Mouse (Mus musculus): ENCODE results near the gene Pelo. TPM values are rescaled to one million over a fixed set of nuclear protein-coding genes. Genes with fewer than 3 reads are reported as not detected.
A peak's percentile ranks its signal among the peaks of the same experiment; 100 is the strongest.

Pelo gene
- 6.7 TPM in 2 replicates for polyA plus RNA-seq (2015; fragmentation: Nextera tagmentation; extraction: Ambion mirVana)

DNA sequence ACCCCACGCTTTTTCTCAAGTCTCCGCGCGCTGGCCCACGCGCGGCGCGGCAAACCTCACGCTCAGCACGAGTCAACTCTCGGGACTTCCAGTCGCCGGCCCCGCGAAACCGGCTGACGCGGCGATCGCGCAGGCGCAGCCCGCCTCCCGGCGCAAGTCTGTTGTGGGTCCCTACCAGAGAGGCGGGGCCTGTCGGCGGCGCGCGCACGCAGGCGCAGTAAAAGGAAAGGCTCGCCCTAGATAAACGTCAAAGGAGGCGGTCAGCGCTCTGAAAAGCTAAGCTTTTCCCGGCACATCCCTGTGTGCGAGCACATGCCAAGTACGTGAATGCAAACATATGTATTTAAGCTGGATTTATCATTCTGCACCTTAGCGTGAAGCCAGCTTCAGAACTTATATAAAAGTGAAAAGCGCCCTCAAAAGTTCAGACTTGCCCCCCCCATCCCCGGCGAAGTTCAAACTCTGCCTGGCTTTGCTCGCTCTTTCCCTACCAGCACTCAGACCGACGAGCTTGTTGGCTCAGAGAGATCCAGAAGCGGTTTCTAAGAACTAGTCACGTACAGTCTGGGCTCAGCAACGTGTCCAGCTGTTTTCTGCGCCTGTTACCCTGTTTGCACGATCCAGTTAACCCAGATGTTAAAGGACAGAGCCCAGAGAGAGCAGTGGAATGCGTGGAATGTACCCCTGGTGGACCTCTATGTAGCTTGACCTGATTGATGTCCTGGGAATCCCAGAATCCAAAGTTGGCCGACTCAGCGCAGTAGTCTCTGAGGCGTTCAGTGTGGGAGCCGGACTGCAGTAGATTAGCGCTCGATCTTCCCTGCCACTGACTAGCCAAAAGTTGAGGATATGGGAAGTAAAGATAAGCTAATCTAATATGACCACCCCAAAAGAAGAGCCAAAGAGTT lies at the start of gene Pelo:
Gene Pelo, minus strand, starts transcription at position 118 of the 908 bp plus-strand sequence.
- H3K9ac ChIP-seq (replicated peaks): peak within 1 kb of the TSS; percentile 74
- peaks cover 19% of the 10 kb centered on the region for H3K36me3 ChIP-seq
- H3K4me1 ChIP-seq: peaks cover 27% of the 10 kb centered on the region
- peak; percentile 97 for ATAC-seq (ENCODE audit: low FRiP score)
- no peaks in the 10 kb centered on the region for H3K27me3 ChIP-seq (replicated peaks)
- WGBS: under 1% methylated on average over 60 of the region's 60 CpGs
- peak within 1 kb of the TSS; percentile 97 for H3K4me2 ChIP-seq
- no peaks in the 10 kb centered on the region for H3K9me3 ChIP-seq (replicated peaks)
- H3K4me3 ChIP-seq (replicated peaks): peak within 1 kb of the TSS; percentile 68
- H3K27ac ChIP-seq (replicated peaks): peak within 1 kb of the TSS; percentile 72

DNA sequence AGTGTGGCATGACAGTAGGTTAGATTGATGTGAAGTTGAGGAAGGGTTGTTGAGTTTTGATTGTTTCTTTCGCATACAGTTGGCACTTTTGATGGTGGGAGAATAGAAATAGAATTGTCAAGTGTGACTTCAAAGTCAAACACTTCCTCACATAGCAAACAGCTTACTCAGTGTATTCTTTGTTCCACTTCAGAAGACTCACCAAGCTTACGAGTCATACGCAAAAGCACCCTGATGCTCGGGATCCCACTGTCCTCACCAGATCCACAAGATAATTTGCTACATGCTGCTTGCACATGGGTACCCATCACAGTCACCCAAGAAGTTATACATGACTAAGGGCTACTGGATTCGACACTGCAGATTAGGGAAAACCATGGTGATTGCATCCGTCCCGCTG lies 48.5 kb upstream of the Pelo start:
- H3K4me2 ChIP-seq: no peak overlapping the region
- H3K9me3 ChIP-seq (replicated peaks): no peaks in the 10 kb centered on the region
- WGBS: 91% methylated on average over 7 of the region's 7 CpGs
- ATAC-seq (ENCODE audit: low FRiP score): no peak
- H3K9ac ChIP-seq (replicated peaks): no peak overlapping the region
- H3K27ac ChIP-seq (replicated peaks): no peak overlapping the region
- H3K36me3 ChIP-seq: no peaks in the 10 kb centered on the region
- no peak overlapping the region for H3K4me3 ChIP-seq (replicated peaks)
- no peaks in the 10 kb centered on the region for H3K27me3 ChIP-seq (replicated peaks)
- no peaks in the 10 kb centered on the region for H3K4me1 ChIP-seq

DNA sequence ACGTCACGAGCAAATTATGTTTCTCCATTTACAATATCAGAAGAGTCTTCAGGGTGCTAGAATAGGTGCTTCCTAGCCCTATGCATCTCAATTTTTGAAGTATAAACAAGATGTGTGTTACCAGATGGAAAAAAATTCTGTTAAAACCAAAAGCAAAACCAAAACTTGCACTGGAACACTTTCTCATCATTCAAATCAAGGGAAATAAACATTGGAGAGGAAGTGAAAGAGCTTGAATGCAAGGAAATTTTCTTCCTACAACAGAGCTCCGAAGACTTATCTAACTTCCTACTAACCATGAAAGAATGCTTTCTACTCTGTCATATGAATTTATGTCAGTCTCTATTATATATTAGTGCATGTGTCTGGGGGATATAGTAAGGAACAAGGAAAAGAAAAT lies 46.8 kb upstream of the Pelo start:
- Histone ChIP-seq H3K9me3 (replicated peaks) (no peaks in the 10 kb centered on the region), H3K4me1 (no peaks in the 10 kb centered on the region), H3K9ac (replicated peaks) (no peak overlapping the region), H3K27ac (replicated peaks) (no peak overlapping the region), H3K27me3 (replicated peaks) (no peaks in the 10 kb centered on the region), H3K4me3 (replicated peaks) (no peak overlapping the region), H3K36me3 (no peaks in the 10 kb centered on the region), H3K4me2 (no peak overlapping the region)
- WGBS: 86% methylated on average over 3 of the region's 3 CpGs
- ATAC-seq (ENCODE audit: low FRiP score): no peak

DNA sequence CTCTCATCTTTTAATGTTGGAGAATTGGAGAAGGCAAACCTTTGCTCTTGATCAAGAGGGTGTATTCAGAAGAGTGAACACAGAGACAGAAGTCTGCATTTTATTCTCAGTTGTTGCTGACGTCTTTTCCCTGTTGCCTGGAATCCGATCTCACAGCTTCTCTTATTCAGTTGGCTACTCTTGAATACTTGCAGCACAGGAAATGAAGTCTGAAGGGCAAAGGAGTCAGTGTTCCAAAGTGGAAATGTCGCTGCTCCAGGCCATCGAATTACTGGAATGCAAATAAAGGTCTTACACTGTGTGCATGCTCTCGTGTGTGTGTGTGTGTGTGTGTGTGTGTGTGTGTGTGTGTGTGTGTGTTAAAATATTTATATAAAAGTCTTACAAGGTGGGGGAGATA lies 42.4 kb upstream of the Pelo start:
- WGBS: 45% methylated on average over 5 of the region's 5 CpGs
- Histone ChIP-seq H3K36me3 (no peaks in the 10 kb centered on the region), H3K4me3 (replicated peaks) (no peak overlapping the region), H3K27ac (replicated peaks) (no peak overlapping the region), H3K4me1 (no peaks in the 10 kb centered on the region), H3K4me2 (no peak overlapping the region), H3K9me3 (replicated peaks) (no peaks in the 10 kb centered on the region), H3K9ac (replicated peaks) (no peak overlapping the region), H3K27me3 (replicated peaks) (no peaks in the 10 kb centered on the region)
- ATAC-seq (ENCODE audit: low FRiP score): no peak

DNA sequence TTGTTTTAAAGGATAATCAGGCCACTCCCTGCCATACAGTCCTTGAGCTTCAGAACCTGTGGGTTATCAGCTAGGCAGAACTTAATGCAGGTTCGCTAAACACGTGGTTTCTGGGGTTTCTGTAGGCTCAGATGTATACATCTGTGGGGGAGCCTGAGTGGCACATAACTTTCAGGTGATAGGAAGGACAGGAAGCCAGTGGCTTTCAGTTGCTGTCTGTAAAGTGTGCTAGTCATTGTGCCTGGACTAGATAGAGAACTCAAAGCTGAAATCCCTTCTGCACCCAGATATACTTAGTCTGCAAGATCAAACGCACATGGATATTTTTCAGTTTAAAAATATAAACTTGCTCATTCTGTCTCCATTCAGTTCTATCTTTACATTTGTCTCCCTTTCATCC lies 41.4 kb upstream of the Pelo start:
- no peak overlapping the region for H3K4me3 ChIP-seq (replicated peaks)

DNA sequence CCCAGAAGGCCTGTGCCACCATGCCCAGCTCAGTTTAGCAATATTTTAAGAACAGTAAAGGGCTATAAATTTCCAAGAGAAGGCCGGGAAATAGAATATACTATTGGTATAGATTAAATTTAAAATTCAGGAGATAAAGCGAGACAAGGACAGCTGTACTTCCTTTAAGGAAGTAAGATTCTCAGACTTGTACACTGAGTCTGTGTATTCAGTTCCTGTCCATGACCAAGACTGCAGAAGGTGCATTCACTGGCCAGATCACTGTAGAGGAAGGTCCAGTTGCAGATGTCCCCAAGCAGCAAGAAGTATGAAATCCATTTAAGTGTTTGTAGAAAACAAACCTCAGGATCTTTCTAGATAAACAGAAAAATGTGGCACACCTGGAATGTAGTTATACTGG lies 40.0 kb upstream of the Pelo start:
- H3K36me3 ChIP-seq: no peaks in the 10 kb centered on the region
- H3K9me3 ChIP-seq (replicated peaks): no peaks in the 10 kb centered on the region
- H3K4me3 ChIP-seq (replicated peaks): no peak overlapping the region
- no peak overlapping the region for H3K9ac ChIP-seq (replicated peaks)
- H3K27me3 ChIP-seq (replicated peaks): no peaks in the 10 kb centered on the region
- ATAC-seq (ENCODE audit: low FRiP score): no peak
- WGBS: 87% methylated on average over 2 of the region's 2 CpGs
- no peak overlapping the region for H3K27ac ChIP-seq (replicated peaks)
- H3K4me2 ChIP-seq: no peak overlapping the region
- H3K4me1 ChIP-seq: no peaks in the 10 kb centered on the region

More for the DNA sequence above, 41.4 kb upstream of the Pelo start:
- Histone ChIP-seq H3K4me2 (no peak overlapping the region), H3K27ac (replicated peaks) (no peak overlapping the region), H3K9ac (replicated peaks) (no peak overlapping the region), H3K4me1 (no peaks in the 10 kb centered on the region), H3K9me3 (replicated peaks) (no peaks in the 10 kb centered on the region), H3K36me3 (no peaks in the 10 kb centered on the region), H3K27me3 (replicated peaks) (no peaks in the 10 kb centered on the region)
- 80% methylated on average over 3 of the region's 3 CpGs for WGBS
- ATAC-seq (ENCODE audit: low FRiP score): no peak

DNA sequence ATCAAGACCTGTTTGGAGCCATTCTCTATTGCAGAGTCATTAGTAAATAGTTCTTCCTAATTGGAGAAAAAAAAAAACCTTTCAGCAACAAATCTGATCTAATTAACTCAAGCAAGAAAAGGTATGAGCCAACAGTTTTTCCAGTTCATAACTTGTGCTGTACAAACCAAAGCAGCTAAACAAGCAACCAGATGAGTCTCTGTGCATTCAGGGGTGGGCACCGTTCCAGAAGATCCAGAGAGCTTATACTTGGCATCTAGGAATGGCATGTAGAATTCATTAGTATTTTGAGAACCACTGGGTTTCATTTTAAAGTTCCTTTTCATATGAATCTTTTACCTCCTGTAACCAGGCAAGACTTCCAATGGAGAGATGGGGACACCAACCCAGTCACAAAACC lies 37.8 kb upstream of the Pelo start:
- Histone ChIP-seq H3K4me2 (no peak overlapping the region), H3K36me3 (no peaks in the 10 kb centered on the region), H3K4me3 (replicated peaks) (no peak overlapping the region), H3K9me3 (replicated peaks) (no peaks in the 10 kb centered on the region), H3K27ac (replicated peaks) (no peak overlapping the region), H3K9ac (replicated peaks) (no peak overlapping the region), H3K4me1 (no peaks in the 10 kb centered on the region), H3K27me3 (replicated peaks) (no peaks in the 10 kb centered on the region)
- no peak for ATAC-seq (ENCODE audit: low FRiP score)
- WGBS: 95% methylated on average over 1 of the region's 1 CpGs

DNA sequence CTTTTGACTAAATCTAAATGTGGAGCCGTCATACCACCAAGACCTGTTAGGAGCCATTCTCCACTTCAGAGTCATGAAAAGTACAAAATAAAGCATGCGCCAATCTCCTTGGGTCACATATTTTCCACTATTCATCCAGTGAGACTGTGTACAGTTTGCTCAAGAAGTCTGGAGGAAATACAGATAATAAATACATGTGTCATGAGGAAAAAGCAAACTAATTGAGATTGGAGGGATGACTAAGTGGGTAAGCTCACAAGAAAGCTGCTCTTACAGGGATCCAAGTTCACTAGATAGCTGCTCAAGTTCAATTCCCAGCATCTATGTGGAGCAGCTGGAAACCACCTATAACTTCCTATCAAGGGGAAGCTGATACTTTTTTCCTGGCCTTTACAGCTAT lies 36.5 kb upstream of the Pelo start:
- Histone ChIP-seq H3K4me1 (no peaks in the 10 kb centered on the region), H3K27me3 (replicated peaks) (no peaks in the 10 kb centered on the region), H3K27ac (replicated peaks) (no peak overlapping the region), H3K9me3 (replicated peaks) (no peaks in the 10 kb centered on the region), H3K4me3 (replicated peaks) (no peak overlapping the region), H3K9ac (replicated peaks) (no peak overlapping the region), H3K4me2 (no peak overlapping the region), H3K36me3 (no peaks in the 10 kb centered on the region)
- 99% methylated on average over 2 of the region's 2 CpGs for WGBS
- no peak for ATAC-seq (ENCODE audit: low FRiP score)

DNA sequence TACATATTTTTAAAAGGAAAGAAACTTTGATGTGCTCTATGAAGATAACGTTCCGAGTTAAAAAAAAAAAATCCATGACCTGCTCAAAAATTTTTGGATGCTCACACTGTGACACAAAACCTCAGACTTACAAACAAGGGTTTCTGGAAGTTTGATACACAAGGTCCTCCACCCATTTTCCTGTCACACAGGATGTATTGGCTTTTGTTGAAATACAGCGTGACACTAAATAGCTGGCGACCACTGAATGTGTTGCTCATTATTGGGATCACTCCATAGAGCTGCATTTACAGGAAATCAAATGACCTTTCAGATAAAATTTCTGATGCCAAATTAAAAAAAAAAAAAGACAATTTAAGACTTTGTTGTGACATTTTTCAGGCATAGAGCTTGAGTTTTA lies 35.1 kb upstream of the Pelo start:
- no peak overlapping the region for H3K4me3 ChIP-seq (replicated peaks)
- H3K27me3 ChIP-seq (replicated peaks): no peaks in the 10 kb centered on the region
- WGBS: 92% methylated on average over 4 of the region's 4 CpGs
- no peaks in the 10 kb centered on the region for H3K36me3 ChIP-seq
- no peak overlapping the region for H3K9ac ChIP-seq (replicated peaks)
- no peak overlapping the region for H3K4me2 ChIP-seq
- no peak overlapping the region for H3K27ac ChIP-seq (replicated peaks)
- no peak for ATAC-seq (ENCODE audit: low FRiP score)
- H3K4me1 ChIP-seq: no peaks in the 10 kb centered on the region
- H3K9me3 ChIP-seq (replicated peaks): no peaks in the 10 kb centered on the region

DNA sequence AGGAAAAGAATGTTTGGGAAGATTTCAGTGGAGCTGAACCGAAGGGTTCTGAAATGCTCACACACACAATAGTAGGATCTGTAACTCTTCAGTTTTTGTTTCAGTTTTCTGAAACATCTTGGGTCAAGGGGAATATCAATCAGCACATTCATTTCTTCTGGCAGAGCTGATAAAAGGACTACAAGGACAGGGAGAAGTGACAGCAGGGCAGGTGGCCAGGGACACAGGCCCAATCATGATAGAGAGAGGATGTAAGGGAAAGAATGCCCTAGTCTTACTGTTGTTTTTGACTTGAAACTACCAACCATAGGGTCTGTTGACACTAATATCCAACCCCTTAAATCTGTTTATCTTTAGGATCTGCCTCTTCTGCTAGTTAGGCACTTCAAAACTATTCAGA lies 34.5 kb upstream of the Pelo start:
- no peak for ATAC-seq (ENCODE audit: low FRiP score)
- Histone ChIP-seq H3K27ac (replicated peaks) (no peak overlapping the region), H3K36me3 (no peaks in the 10 kb centered on the region), H3K4me1 (no peaks in the 10 kb centered on the region), H3K9ac (replicated peaks) (no peak overlapping the region), H3K27me3 (replicated peaks) (no peaks in the 10 kb centered on the region), H3K4me3 (replicated peaks) (no peak overlapping the region), H3K4me2 (no peak overlapping the region), H3K9me3 (replicated peaks) (no peaks in the 10 kb centered on the region)
- WGBS: 72% methylated on average over 1 of the region's 1 CpGs

DNA sequence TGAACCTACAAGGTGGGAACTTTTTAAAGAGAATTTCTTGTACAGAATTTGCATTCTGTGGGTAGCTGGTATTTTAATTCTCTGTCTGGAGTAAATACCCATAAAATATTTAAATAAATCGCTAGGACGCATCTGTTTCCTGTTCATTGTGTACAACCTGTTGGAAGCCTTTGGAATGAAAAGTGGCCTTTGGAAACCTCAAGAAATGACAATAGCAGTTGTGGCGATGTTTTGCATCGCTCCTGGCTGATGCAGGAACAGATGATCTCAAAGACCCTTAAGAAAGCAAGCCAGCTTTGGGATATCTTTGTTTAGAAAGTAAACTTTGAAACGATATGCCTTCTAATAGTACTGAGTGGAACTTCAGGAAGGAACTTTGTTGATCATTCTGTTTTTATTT lies 28.8 kb upstream of the Pelo start:
- H3K36me3 ChIP-seq: no peaks in the 10 kb centered on the region
- no peak overlapping the region for H3K9ac ChIP-seq (replicated peaks)
- WGBS: 59% methylated on average over 5 of the region's 5 CpGs
- no peak for ATAC-seq (ENCODE audit: low FRiP score)
- H3K27me3 ChIP-seq (replicated peaks): no peaks in the 10 kb centered on the region
- no peaks in the 10 kb centered on the region for H3K9me3 ChIP-seq (replicated peaks)
- no peak overlapping the region for H3K4me3 ChIP-seq (replicated peaks)
- no peak overlapping the region for H3K4me2 ChIP-seq
- H3K27ac ChIP-seq (replicated peaks): no peak overlapping the region
- H3K4me1 ChIP-seq: no peaks in the 10 kb centered on the region

DNA sequence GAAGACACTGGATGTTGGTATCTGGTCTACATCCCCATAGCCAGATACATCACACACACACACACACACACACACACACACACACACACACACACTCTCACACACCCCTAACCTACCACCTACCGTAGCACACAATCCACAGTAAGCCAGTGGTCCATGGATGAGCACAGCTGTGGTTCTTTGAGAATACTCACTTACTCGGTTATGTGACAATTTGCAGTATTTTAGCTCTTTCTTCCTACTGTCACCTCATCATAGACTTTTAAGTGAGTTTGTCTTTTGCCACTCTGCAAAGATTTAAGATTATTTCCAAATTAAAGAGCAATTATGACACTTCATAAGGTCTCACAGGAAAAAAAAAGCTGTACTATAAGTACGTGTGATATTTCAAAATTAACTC lies 28.2 kb upstream of the Pelo start:
- Histone ChIP-seq H3K9me3 (replicated peaks) (no peaks in the 10 kb centered on the region), H3K36me3 (no peaks in the 10 kb centered on the region), H3K4me2 (no peak overlapping the region), H3K4me1 (no peaks in the 10 kb centered on the region), H3K9ac (replicated peaks) (no peak overlapping the region), H3K27ac (replicated peaks) (no peak overlapping the region), H3K4me3 (replicated peaks) (no peak overlapping the region), H3K27me3 (replicated peaks) (no peaks in the 10 kb centered on the region)
- 83% methylated on average over 3 of the region's 3 CpGs for WGBS
- no peak for ATAC-seq (ENCODE audit: low FRiP score)
